Mouse (Mus musculus): ENCODE measurements at regions not wholly inside any gene's neighbourhood (a gene's known extent, or its start where the extent isn't known, plus 50 kb on each side); places are given as distances from the start of the nearest gene placed in this dataset.

DNA sequence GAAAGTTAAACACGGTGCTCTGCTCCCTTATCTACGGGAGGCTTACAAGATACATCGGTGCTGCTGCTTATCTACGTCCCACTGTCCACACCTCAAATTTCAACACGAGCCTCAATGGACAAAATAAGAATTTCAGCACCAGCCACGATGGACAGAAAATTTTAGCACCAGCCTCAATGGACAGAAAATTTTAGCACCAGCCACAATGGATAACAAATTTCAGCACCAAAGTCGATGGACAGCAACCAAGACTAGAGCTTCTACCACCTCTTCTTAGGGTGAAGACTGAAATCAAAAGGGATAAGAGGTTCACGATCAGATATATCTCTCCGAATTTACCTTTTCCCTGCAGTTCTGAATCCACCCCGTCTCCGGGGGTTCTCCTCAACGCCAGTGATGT is 387.7 kb upstream of the Brinp3 start:
- peak; percentile 81 for DNase-seq (ENCODE audit: low spot score)
- no peaks in the 10 kb centered on the region for H3K9me3 ChIP-seq (ENCODE audit: control insufficient read depth, low read length)
- 78% methylated on average over 12 of the region's 12 CpGs for WGBS

More for the DNA sequence above, 387.7 kb upstream of the Brinp3 start:
- no peak overlapping the region for H3K9ac ChIP-seq (ENCODE audit: low read depth, low read length)
- H3K36me3 ChIP-seq (ENCODE audit: control insufficient read depth, insufficient read depth, low read length), result no peaks in the 10 kb centered on the region
- H3K27me3 ChIP-seq (replicated peaks; ENCODE audit: control insufficient read depth, insufficient read depth, low read length), result no peaks in the 10 kb centered on the region
- no peaks in the 10 kb centered on the region for H3K4me1 ChIP-seq (ENCODE audit: control insufficient read depth, insufficient read depth, low read length)
- ATAC-seq (ENCODE audit: low read depth), result no peak
- no peak overlapping the region for H3K4me2 ChIP-seq (ENCODE audit: low read depth, low read length)
- no peak overlapping the region for H3K4me3 ChIP-seq (ENCODE audit: low read depth, low read length)
- no peak overlapping the region for H3K27ac ChIP-seq (replicated peaks; ENCODE audit: low read depth, low read length)
